Mouse (Mus musculus) forebrain, embryonic 16.5 days (tissue): ENCODE results near the gene Nfkb1. TPM values are rescaled to one million over a fixed set of nuclear protein-coding genes. Genes with fewer than 3 reads are reported as not detected.

ENCODE experiments used
- ATAC-seq: fragments of 200-750 bp; cut with Nextera tagmentation; 2 replicates; pipeline ENCODE4 v1.8.0; 2017; ENCODE audit warnings: mild to moderate bottlenecking, moderate library complexity
- H3K27ac ChIP-seq: fragments of 300-500 bp; sonication (generic); 2 replicates; pipeline ENCODE4 v1.5.1; 2014; ENCODE audit warnings: low read length, control low read depth
- H3K27me3 ChIP-seq: fragments of 300-500 bp; sonication (generic); replicated peaks from 2 replicates; pipeline ENCODE4 v1.6.1; 2014; ENCODE audit warnings: low read length; ENCODE audit not compliant: control insufficient read depth, insufficient read depth
- H3K36me3 ChIP-seq: fragments of 300-500 bp; sonication (generic); 2 replicates; pipeline ENCODE4 v1.6.1; 2014; ENCODE audit not compliant: control insufficient read depth, insufficient read depth
- H3K4me1 ChIP-seq: fragments of 300-500 bp; sonication (generic); replicated peaks from 2 replicates; pipeline ENCODE4 v1.6.1; 2014; ENCODE audit warnings: low read length; ENCODE audit not compliant: control insufficient read depth, insufficient read depth
- H3K4me2 ChIP-seq: fragments of 300-500 bp; sonication (generic); 2 replicates; pipeline ENCODE4 v1.6.1; 2014; ENCODE audit warnings: mild to moderate bottlenecking, low read length, control low read depth
- H3K4me3 ChIP-seq: fragments of 300-500 bp; sonication (generic); replicated peaks from 2 replicates; pipeline ENCODE4 v1.5.1; 2014; ENCODE audit warnings: mild to moderate bottlenecking, low read length, control low read depth
- H3K9ac ChIP-seq: fragments of 300-500 bp; sonication (generic); replicated peaks from 2 replicates; pipeline ENCODE4 v1.6.1; 2014; ENCODE audit warnings: low read depth, low read length, control low read depth
- H3K9me3 ChIP-seq: fragments of 300-500 bp; sonication (generic); 2 replicates; pipeline ENCODE4 v1.6.1; 2016; ENCODE audit warnings: low read length; ENCODE audit not compliant: control insufficient read depth
- WGBS: fragments of 180-500 bp; shearing (Covaris S2); extraction: QIAGEN DNeasy Blood & Tissue Kit; methylation state at CpG from one replicate; pipeline ENCODE4 v1.1.7; 2014; 5-methylcytosine and 5-hydroxymethylcytosine counted together
- polyA plus RNA-seq: library from polyadenylated mRNA; unstranded; fragments of >200 nt; fragmentation: Nextera tagmentation; extraction: Ambion mirVana; gene quantifications from 2 replicates; pipeline ENCODE4 v1.2.1, GENCODE M21; 2015

Gene Nfkb1
- polyA plus RNA-seq, 1 experiment from 2014 or later: 7.1 TPM

DNA sequence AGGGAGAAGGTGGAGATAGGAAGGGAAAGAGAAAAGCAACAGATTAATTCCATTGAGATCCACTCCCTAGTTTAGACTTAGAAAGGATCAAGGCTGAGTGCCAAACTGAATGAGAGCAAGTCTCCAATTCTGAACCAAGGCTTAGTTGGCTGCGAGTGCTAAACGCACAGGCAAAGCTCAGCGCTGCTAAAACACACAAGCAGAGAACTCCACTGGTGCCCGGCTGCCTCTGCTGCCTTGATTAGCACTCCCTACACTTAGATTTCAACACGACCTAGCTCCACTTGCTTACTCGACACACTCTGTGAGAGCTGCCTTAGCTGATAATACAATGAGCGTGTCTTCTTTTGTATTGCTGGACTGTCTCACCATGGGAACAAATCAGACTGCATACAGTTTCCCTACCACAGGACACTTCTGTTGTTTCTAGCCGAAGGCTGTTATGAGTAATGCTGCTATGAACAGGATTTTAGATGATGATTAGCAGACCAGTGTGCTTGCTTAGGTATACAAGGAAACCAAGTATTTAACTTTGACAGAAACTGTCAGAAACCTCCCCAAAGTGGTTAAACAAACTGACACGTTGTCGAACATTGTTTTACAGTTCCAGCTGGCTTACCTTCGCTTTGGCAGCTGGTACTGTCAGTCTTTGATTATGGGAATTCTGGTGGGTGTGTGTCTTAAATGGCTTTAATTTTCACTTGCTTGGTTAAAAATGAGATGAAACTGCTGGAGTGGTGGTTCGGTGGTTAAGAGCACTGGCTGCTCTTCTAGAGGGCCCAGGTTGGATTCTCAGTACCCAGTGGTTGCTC lies 134.3 kb downstream of the Nfkb1 start:
- peak; percentile 90 for ATAC-seq
- no peak overlapping the region for H3K4me3 ChIP-seq
- no peaks in the 10 kb centered on the region for H3K27me3 ChIP-seq
- no peak overlapping the region for H3K4me2 ChIP-seq
- no peak overlapping the region for H3K9ac ChIP-seq
- 59% methylated on average over 12 of the region's 12 CpGs for WGBS
- H3K9me3 ChIP-seq: no peaks in the 10 kb centered on the region
- no peaks in the 10 kb centered on the region for H3K36me3 ChIP-seq
- H3K4me1 ChIP-seq: peaks cover 2% of the 10 kb centered on the region; the same call in 1 of the 2 replicates
- H3K27ac ChIP-seq: no peak overlapping the region

DNA sequence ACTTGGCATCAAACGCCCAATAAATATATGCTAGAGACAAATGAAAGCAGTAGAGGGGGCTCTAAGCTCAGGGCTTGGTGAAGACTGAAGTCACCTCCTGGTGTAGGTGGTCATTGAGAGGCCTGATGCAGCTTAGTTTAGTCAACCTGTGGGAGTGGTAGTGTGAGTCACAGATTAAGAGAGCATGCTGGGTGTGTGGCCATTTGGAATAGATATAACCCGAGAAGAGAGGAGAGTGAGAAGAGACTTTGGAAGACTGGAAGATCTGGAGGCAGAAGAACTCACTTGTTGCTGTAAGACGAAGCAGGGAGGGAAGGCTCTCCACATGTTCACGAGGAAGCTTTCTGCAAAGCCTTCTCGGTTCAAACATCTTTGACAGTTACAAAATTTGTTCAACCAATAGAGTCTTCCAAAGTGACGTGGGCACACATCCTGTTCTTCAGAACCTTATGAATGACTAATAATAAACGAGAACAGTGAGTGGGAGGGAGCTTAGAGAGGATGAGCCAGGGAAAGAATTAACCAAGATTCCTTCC lies 135.2 kb downstream of the Nfkb1 start:
- 78% methylated on average over 7 of the region's 7 CpGs for WGBS
- Histone ChIP-seq H3K4me2 (no peak overlapping the region), H3K4me1 (peaks cover 2% of the 10 kb centered on the region; the same call in 1 of the 2 replicates), H3K36me3 (no peaks in the 10 kb centered on the region), H3K9ac (no peak overlapping the region), H3K9me3 (peaks cover under 1% of the 10 kb centered on the region; the same call in 1 of the 2 replicates), H3K4me3 (no peak overlapping the region), H3K27me3 (no peaks in the 10 kb centered on the region), H3K27ac (no peak overlapping the region)
- no peak for ATAC-seq

DNA sequence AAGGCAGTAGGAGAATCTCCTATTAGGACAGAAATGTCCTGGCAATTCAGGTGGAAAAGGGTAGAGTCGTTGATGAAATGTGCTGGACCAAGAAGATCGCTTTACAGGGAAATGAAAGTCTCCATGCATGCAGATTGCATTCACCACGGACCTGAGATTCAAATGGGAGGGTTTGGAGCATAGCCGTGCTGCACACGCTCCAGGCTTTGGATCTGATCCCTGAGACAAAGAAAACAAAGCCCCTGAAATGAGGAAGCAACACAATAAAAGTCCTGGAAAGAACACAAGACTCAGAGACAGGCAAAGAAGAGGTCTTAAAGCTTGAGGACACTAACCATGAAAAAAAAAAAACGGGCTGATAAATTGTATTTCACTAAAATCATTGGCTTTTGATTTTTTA lies 136.2 kb downstream of the Nfkb1 start:
- no peak for ATAC-seq
- peaks cover 2% of the 10 kb centered on the region; the same call in 1 of the 2 replicates for H3K4me1 ChIP-seq
- no peaks in the 10 kb centered on the region for H3K27me3 ChIP-seq
- no peak overlapping the region for H3K9ac ChIP-seq
- H3K9me3 ChIP-seq: peaks cover 3% of the 10 kb centered on the region; the same call in 1 of the 2 replicates
- no peak overlapping the region for H3K4me2 ChIP-seq
- H3K27ac ChIP-seq: no peak overlapping the region
- 47% methylated on average over 6 of the region's 6 CpGs for WGBS
- no peaks in the 10 kb centered on the region for H3K36me3 ChIP-seq
- H3K4me3 ChIP-seq: no peak overlapping the region

DNA sequence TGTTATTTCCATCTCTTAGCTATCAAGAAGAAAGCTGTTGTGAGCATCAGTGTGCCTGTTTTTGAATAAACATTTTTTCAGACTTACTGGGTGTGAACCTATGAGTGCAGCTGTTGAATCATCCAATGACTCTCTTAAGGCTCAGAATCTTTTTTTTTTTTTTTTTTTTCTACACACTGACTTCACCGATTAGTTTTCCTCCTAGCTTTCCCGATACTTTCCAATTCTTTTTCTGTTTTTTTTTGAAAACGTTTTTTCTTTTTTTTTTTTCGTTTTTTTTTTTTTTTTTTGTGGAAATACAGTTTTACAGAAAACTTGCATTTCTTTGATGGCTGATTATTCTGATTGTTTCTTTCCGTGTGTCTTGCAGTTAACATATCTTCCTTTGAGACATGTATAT lies 138.5 kb downstream of the Nfkb1 start:
- H3K9ac ChIP-seq: no peak overlapping the region
- H3K27me3 ChIP-seq: no peaks in the 10 kb centered on the region
- no peaks in the 10 kb centered on the region for H3K36me3 ChIP-seq
- H3K9me3 ChIP-seq: peaks cover 3% of the 10 kb centered on the region; the same call in 1 of the 2 replicates
- no peak overlapping the region for H3K4me2 ChIP-seq
- peaks cover 2% of the 10 kb centered on the region; the same call in 1 of the 2 replicates for H3K4me1 ChIP-seq
- H3K4me3 ChIP-seq: no peak overlapping the region
- WGBS: 74% methylated on average over 5 of the region's 5 CpGs
- H3K27ac ChIP-seq: no peak overlapping the region
- ATAC-seq: no peak

DNA sequence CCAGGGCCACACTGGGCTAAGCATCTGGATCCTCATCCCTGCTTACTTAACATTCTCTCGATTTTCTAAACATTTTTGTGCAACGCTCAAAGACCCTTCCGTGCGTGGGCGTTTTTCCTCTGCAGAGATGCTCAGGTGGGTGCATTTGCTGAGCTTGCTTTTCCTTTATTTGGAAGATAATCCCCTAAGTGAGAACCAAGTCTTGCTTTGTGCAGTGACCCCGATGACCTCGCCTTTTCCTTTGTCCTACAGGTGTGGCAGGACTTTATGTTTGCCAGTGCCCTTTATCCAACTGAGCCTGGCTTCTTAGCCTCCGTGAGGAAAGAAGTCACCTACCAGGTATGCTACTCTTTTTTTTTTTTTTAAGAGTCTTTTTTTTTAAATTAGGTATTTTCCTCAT lies 144.0 kb downstream of the Nfkb1 start:
- 48% methylated on average over 8 of the region's 8 CpGs for WGBS
- ATAC-seq: no peak

DNA sequence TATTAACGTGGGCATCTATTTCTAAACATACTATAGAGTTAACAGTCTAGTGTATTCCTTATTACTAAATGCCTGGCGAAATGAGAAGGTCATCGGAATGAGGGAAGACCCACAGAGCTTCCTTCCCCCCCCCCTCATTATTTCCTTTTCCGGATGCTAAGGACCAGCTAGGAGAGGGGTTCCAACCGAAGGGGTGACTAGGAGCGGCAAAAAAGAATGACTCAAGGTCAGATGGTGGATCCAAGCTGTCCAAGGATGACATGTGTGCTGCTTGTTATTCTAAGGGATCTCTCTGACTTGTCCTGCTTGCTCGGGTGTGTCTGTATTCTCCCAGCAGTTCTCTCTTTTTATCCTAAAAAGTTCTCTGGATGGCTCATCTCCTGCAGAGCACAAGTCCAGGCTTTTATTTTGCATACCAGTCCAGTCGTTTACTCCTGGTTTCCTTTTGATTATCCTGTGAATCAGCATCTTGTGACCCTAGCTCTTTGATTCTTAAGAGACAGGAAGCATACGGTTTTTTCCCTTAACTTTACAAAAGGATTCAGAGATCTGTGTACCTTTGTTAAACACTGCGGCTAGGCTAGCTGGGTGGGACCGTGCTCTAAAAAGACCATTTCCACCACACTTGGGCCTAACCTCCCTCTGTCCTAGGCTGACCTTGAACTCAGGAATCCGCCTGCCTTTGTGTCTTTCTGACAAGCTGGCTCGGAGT lies 145.0 kb downstream of the Nfkb1 start:
- WGBS: 66% methylated on average over 13 of the region's 13 CpGs
- ATAC-seq: no peak
- H3K27me3 ChIP-seq: no peaks in the 10 kb centered on the region

More for the DNA sequence above, 144.0 kb downstream of the Nfkb1 start:
- H3K36me3 ChIP-seq: no peaks in the 10 kb centered on the region
- no peaks in the 10 kb centered on the region for H3K27me3 ChIP-seq
- H3K27ac ChIP-seq: no peak overlapping the region
- H3K9ac ChIP-seq: no peak overlapping the region
- no peak overlapping the region for H3K4me3 ChIP-seq
- H3K4me1 ChIP-seq: no peaks in the 10 kb centered on the region
- H3K9me3 ChIP-seq: peaks cover 3% of the 10 kb centered on the region; the same call in 1 of the 2 replicates
- no peak overlapping the region for H3K4me2 ChIP-seq

More for the DNA sequence above, 145.0 kb downstream of the Nfkb1 start:
- H3K9me3 ChIP-seq: peaks cover 3% of the 10 kb centered on the region; the same call in 1 of the 2 replicates
- H3K4me1 ChIP-seq: no peaks in the 10 kb centered on the region
- no peak overlapping the region for H3K9ac ChIP-seq
- no peak overlapping the region for H3K27ac ChIP-seq
- no peak overlapping the region for H3K4me3 ChIP-seq
- H3K36me3 ChIP-seq: no peaks in the 10 kb centered on the region
- no peak overlapping the region for H3K4me2 ChIP-seq

Other genes with a start within 250 kb of the Nfkb1 start
- gene Manba, start 205.9 kb downstream of the Nfkb1 start, polyA plus RNA-seq: 4.3 and 4.6 TPM in 2 replicates
- 8.7 and 11.8 TPM in 2 replicates for gene Slc39a8, start 133.7 kb upstream of the Nfkb1 start, polyA plus RNA-seq